Mouse (Mus musculus) adrenal gland (tissue): ENCODE data around the gene Thg1l.

ENCODE experiments used
- intact Hi-C: fragments of 180-260 bp; cut with DNase I; formaldehyde crosslinking; loops from one replicate; pipeline ENCODE4 v1.15.1; 2025

Gene Thg1l

GRCm38 (mm10) chr11:45929541-45929940, 25.8 kb downstream of the Thg1l start:
- intact Hi-C loops = no loop called here

- intact Hi-C loops = no loop called here
Measured at GRCm38 (mm10) chr11:45927456-45927855, 27.8 kb downstream of the Thg1l start.

- intact Hi-C loops = no loop called here
Measured at GRCm38 (mm10) chr11:45926640-45927082, 28.6 kb downstream of the Thg1l start.

- intact Hi-C loops = no loop called here
Measured at GRCm38 (mm10) chr11:45925436-45925835, 29.9 kb downstream of the Thg1l start.

DNA sequence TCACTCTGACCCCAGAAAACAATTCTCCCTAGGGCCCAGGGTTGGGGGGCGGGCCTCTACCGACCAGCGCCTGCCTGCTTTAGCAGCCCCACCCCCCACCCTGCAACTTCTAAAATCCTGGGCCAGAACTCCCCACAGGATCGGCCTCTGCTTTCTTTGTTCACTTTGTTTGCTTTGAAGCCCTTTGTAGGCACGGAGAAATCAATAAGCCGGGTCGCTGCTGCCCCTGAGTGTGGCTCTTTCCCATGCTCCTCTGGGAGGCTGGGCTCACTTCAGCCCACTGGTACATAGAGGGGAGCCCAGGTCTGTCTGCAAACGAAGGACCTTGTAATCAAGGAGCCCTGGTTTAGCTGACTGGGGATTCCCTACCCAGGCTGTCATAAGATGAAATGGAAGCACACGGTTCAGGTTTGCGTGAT, 33.8 kb downstream of the Thg1l start:
- intact Hi-C loops = no loop called here

DNA sequence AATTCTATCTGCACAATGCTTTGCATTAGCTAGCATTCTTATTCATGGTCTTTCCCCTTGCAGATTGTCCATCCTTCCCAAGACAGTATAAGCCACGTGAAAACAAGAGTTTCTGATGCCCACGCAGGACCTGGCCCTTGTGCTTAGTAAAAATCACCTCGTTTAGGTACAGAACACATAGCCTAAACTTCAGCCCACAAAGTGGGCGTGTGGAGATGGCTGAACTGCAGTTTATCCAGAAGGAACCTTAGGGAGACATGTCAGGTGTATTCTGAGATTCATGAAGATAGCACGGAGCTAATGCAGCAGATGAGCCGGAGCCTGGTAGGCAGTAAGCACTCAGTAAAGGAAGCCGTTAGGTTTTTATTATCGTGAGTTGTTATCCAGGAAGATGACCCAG, 34.3 kb downstream of the Thg1l start:
- intact Hi-C loops = no loop called here

GRCm38 (mm10) chr11:45918836-45919235, 36.5 kb downstream of the Thg1l start:
- intact Hi-C loops = no loop called here

DNA sequence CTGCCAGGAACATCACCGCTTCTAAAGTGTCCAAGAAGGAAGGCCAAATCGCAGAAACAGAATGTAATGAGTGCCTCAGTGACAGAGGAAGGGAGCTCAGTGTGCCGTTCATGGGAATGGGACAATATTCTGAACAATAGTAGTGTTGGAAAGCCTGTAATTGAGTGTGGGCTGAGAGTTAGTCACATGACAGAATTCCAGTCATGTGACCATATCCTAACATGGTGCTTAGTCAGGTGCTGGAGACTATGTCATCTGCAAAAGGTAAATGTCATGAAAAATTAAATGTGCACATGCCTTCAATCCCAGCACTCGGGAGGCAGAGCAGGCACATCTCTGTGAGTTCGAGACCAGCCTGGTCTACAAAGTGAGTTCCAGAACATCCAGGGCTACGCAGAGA, 37.3 kb downstream of the Thg1l start:
- intact Hi-C loops = no loop called here

DNA sequence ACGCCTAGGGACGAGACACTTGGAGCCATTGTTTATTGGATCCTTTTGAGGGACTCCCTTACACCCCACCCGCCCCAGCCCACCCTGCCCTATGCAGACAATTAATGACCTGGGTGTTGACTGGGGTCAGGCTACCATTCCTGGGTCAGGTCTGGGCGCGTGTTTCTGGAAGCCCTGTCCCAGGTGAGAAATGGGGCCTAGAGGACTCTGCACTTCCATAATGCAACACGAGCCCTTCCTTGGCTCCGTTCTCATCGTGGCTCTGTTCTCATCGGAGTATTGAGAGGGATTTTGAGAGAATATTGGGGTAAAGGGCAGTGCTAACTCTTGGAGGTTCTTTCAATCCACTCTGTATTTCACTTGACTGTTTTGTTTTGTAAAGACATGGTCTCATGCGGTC, 39.1 kb downstream of the Thg1l start:
- intact Hi-C loops = no loop called here

GRCm38 (mm10) chr11:45910701-45911100, 44.6 kb downstream of the Thg1l start:
- intact Hi-C loops = no loop called here

GRCm38 (mm10) chr11:45908894-45909293, 46.4 kb downstream of the Thg1l start:
- intact Hi-C loops = no loop called here

GRCm38 (mm10) chr11:45908070-45908469, 47.2 kb downstream of the Thg1l start:
- intact Hi-C loops = no loop called here

DNA sequence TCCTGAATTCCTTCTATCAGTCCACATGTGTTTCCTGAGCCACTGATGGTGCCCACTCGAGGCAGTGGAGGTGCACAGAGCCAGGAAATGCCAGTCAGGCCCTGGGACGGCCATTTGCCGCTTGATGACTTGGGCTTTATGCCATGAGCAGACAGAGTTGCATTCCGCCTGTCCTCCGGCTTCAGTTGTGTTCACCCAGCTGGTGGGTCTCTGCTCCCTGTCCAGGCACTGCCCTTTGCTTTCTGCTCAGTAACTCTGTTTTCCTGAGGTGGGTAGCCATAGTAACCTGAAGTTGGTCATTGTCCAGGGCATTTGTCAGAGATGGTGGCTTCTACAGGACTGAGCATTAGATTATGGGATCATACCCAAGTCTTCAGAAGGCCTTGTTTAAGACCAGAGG, 48.0 kb downstream of the Thg1l start:
- intact Hi-C loops = no loop called here

DNA sequence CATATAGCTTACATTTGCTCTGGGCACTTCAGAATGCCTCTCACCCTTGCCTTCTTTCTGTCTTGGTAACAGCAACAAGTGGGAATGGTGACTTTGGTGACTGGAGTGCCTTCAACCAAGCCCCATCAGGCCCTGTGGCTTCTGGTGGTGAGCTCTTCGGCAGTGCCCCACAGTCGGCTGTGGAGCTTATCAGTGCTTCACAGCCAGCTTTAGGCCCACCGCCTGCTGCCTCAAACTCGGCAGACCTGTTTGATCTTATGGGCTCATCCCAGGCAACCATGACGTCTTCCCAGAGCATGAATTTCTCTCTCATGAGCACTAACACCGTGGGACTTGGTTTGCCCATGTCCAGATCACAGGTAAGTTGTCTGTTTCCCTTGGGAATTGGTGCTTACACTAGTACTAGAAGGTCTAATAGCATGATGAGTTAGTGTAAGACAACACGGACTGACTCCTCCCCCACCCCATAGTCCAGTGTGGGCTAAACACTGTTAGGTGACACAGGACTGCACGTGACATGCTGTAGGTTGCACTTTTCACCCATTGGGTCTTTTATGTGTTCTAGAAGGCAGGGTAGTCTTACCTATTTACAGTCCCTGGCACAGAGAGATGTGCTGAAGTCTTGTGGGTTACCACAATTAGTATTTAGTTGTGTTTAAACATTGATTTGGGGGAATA, 49.0 kb downstream of the Thg1l start:
- intact Hi-C loops = no loop called here

- intact Hi-C loops = no loop called here
Measured at GRCm38 (mm10) chr11:45900233-45901015, 54.9 kb downstream of the Thg1l start.

DNA sequence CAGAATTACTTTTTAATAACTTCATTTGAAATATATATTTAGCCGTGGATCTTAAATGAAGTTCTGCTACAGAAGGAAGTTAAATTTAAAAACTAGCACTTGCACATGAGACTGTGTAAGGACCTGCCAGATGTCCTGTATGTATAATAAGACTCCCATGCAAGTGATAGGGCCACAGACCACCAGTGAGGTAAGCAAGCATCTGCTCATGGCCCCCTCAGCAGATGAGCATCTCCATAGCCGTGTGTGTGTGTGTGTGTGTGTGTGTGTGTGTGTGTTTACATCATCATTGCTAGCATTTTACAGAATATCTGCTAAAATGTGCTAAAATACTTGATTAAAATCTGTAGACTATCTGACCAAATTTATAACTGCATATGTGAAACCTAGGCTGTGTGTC, 57.9 kb downstream of the Thg1l start:
- intact Hi-C loops = no loop called here
